Mouse (Mus musculus) embryonic fibroblast, embryonic 13.5 days (primary cell): ENCODE results near the gene Cilp2. TPM values are rescaled to one million over a fixed set of nuclear protein-coding genes. Genes with fewer than 3 reads are reported as not detected.

Experiments
- H3K27ac ChIP-seq: 2 replicates; pipeline ENCODE4 v1.5.1; 2012; ENCODE audit warnings: low read length, control low read depth, inconsistent platforms; ENCODE audit not compliant: insufficient read depth
- H3K4me1 ChIP-seq: 2 replicates; pipeline ENCODE4 v1.6.1; 2011; ENCODE audit warnings: low read length; ENCODE audit not compliant: control insufficient read depth, insufficient read depth
- H3K4me3 ChIP-seq: 2 replicates; pipeline ENCODE4 v1.5.1; 2011; ENCODE audit warnings: mild to moderate bottlenecking, control low read depth, low read length; ENCODE audit not compliant: insufficient read depth
- CTCF ChIP-seq: IDR thresholded peaks from 2 replicates; pipeline ENCODE4 v1.5.1; 2011; ENCODE audit warnings: mild to moderate bottlenecking, control low read depth, low read length, moderate library complexity, borderline replicate concordance; ENCODE audit not compliant: insufficient read depth
- POLR2A ChIP-seq: IDR thresholded peaks from 2 replicates; pipeline ENCODE4 v1.6.1; 2011; ENCODE audit warnings: low read depth, mild to moderate bottlenecking, control low read depth, low read length, moderate library complexity
- polyA plus RNA-seq: library from polyadenylated mRNA; stranded (reverse); fragments of >200 nt; gene quantifications from 2 replicates; pipeline ENCODE4 v1.2.4, GENCODE M21; 2011; ENCODE audit warnings: low read depth; ENCODE audit not compliant: missing spikeins, insufficient read length

Gene Cilp2
- polyA plus RNA-seq, 1 experiment: not detected

- no peak overlapping the region for H3K27ac ChIP-seq
- no peaks in the 10 kb centered on the region; the same call in 1 of the 2 replicates for H3K4me1 ChIP-seq
- TF ChIP-seq CTCF (peak; percentile 30; the same call in 1 of the 2 replicates), POLR2A (no peak)
- H3K4me3 ChIP-seq: no peak overlapping the region
These were observed 26.7 kb downstream of the Cilp2 start for GRCm38 (mm10) chr8:69860807-69861206.

GRCm38 (mm10) chr8:69853869-69854268 is 33.6 kb downstream of the Cilp2 start:
- TF ChIP-seq CTCF (no peak), POLR2A (no peak)
- H3K4me1 ChIP-seq: peaks cover 3% of the 10 kb centered on the region; the same call in 1 of the 2 replicates
- H3K4me3 ChIP-seq: no peak overlapping the region

GRCm38 (mm10) chr8:69850926-69851506 is 36.5 kb downstream of the Cilp2 start:
- H3K4me3 ChIP-seq: no peak overlapping the region
- TF ChIP-seq POLR2A: no peak
- TF ChIP-seq CTCF: no peak
- peak overlapping the region; percentile 1; the same call in 1 of the 2 replicates for H3K27ac ChIP-seq
- H3K4me1 ChIP-seq: peaks cover 11% of the 10 kb centered on the region

More at GRCm38 (mm10) chr8:69853869-69854268, 33.6 kb downstream of the Cilp2 start:
- H3K27ac ChIP-seq: no peak overlapping the region

GRCm38 (mm10) chr8:69849899-69850298 is 37.6 kb downstream of the Cilp2 start:
- no peak for TF ChIP-seq POLR2A
- TF ChIP-seq CTCF: no peak
- H3K4me1 ChIP-seq: peaks cover 11% of the 10 kb centered on the region
- peak overlapping the region; percentile 93 for H3K27ac ChIP-seq
- H3K4me3 ChIP-seq: no peak overlapping the region

- Histone ChIP-seq H3K4me1 (peaks cover 11% of the 10 kb centered on the region), H3K4me3 (no peak overlapping the region), H3K27ac (peak overlapping the region; percentile 93)
- TF ChIP-seq POLR2A (peak; percentile 51), CTCF (no peak)
These were observed 38.5 kb downstream of the Cilp2 start for GRCm38 (mm10) chr8:69848951-69849350.

GRCm38 (mm10) chr8:69847167-69848065 is 40.1 kb downstream of the Cilp2 start:
- TF ChIP-seq CTCF (no peak), POLR2A (no peak)
- no peak overlapping the region for H3K4me3 ChIP-seq
- peaks cover 11% of the 10 kb centered on the region for H3K4me1 ChIP-seq
- peak overlapping the region; percentile 54 for H3K27ac ChIP-seq

GRCm38 (mm10) chr8:69837057-69837682 is 50.3 kb downstream of the Cilp2 start:
- Histone ChIP-seq H3K27ac (no peak overlapping the region), H3K4me3 (no peak overlapping the region), H3K4me1 (no peaks in the 10 kb centered on the region)
- TF ChIP-seq POLR2A (no peak), CTCF (no peak)

- Histone ChIP-seq H3K4me3 (peak within 1 kb of the TSS; percentile 66), H3K4me1 (no peaks in the 10 kb centered on the region), H3K27ac (no peak within 1 kb of the TSS)
- TF ChIP-seq CTCF: no peak
- peak; percentile 36; the same call in 1 of the 2 replicates for TF ChIP-seq POLR2A
These were observed 55.1 kb downstream of the Cilp2 start, which contains the start of gene Pbx4 for GRCm38 (mm10) chr8:69832298-69832853. Gene Pbx4 (plus strand): TSS chr8:69832491.

Other genes starting within 250 kb of the Cilp2 start
- 2.5 and 2.7 TPM in 2 replicates for gene Zfp964, start 233.2 kb downstream of the Cilp2 start, polyA plus RNA-seq
- gene Zfp869, start 177.0 kb downstream of the Cilp2 start, polyA plus RNA-seq: 18.1 and 24.1 TPM in 2 replicates
- 2.8 and 3.0 TPM in 2 replicates for gene Zfp963, start 137.7 kb downstream of the Cilp2 start, polyA plus RNA-seq
- gene Gm20422, start 112.8 kb downstream of the Cilp2 start, polyA plus RNA-seq: 0.90 and 1.3 TPM in 2 replicates
- gene Atp13a1, start 96.5 kb downstream of the Cilp2 start, polyA plus RNA-seq: 27.1 and 28.0 TPM in 2 replicates
- gene Zfp866, start 96.5 kb downstream of the Cilp2 start, polyA plus RNA-seq: 22.9 and 31.2 TPM in 2 replicates
- gene Gmip, start 79.0 kb downstream of the Cilp2 start, polyA plus RNA-seq: 13.5 and 15.9 TPM in 2 replicates
- gene Lpar2, start 65.3 kb downstream of the Cilp2 start, polyA plus RNA-seq: 2.9 and 4.0 TPM in 2 replicates
- 2.5 and 3.6 TPM in 2 replicates for gene Pbx4, start 55.2 kb downstream of the Cilp2 start, polyA plus RNA-seq
- 0.39 and 0.50 TPM in 2 replicates for gene Tssk6, start 14.5 kb upstream of the Cilp2 start, polyA plus RNA-seq
- gene Ndufa13, start 14.9 kb upstream of the Cilp2 start, polyA plus RNA-seq: 62.9 and 77.5 TPM in 2 replicates
- gene Yjefn3, start 15.0 kb upstream of the Cilp2 start, polyA plus RNA-seq: not detected in 2 replicates
- gene Gatad2a, start 108.7 kb upstream of the Cilp2 start, polyA plus RNA-seq: 63.8 and 67.2 TPM in 2 replicates
- 25.8 and 31.6 TPM in 2 replicates for gene Mau2, start 155.0 kb upstream of the Cilp2 start, polyA plus RNA-seq
- 20.5 and 23.9 TPM in 2 replicates for gene Sugp1, start 155.1 kb upstream of the Cilp2 start, polyA plus RNA-seq
- 1.0 TPM in 2 replicates for gene Tm6sf2, start 185.2 kb upstream of the Cilp2 start, polyA plus RNA-seq
- gene Hapln4, start 195.8 kb upstream of the Cilp2 start, polyA plus RNA-seq: 0.84 and 1.1 TPM in 2 replicates
- gene Ncan, start 233.2 kb upstream of the Cilp2 start, polyA plus RNA-seq: 0.33 TPM in 1 of 2 replicates, not detected in the other
- gene Nr2c2ap, start 243.6 kb upstream of the Cilp2 start, polyA plus RNA-seq: 13.4 and 14.4 TPM in 2 replicates